Mouse (Mus musculus): ENCODE measurements around the gene Ubald1.

Ubald1 gene

DNA sequence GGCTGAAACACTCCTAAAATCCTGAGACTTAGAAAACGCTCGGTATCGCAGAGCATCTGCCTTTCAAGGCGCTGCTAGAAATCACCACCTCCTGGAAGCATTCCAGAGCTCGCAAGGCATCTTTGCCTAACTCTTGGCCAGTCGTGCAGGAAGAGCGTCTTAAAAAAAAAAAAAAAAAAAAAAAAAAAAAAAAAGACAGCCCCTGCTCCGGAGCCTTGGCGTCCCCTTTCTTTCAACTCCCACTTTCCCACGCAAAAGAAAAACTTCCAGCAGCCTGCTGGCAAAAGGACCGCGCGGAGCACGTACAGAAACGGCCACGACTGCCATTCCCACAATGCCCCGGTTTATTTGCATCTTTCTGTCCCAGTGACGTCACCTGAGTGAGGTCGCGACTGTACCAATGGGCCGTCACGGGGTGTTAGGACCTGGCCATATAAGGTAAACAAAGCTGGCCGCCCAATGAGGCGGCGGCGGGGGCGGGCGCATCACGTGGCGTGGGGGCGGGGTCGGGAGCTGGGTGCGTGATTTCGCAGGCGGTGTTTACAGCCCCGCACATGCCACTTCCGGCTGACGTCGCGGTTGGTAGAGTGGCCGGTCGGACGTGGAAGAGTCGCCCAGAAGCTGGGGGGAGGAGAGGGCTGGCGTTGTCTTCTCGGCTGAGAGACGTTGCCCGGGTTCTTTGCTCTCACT lies at the start of gene Ubald1:
Gene Ubald1 (minus strand): TSS at position 180 of the 690 bp plus-strand sequence.
- DNase-seq (ENCODE audit: low spot score in 2 of 2): peak; percentile 99 to 100

DNA sequence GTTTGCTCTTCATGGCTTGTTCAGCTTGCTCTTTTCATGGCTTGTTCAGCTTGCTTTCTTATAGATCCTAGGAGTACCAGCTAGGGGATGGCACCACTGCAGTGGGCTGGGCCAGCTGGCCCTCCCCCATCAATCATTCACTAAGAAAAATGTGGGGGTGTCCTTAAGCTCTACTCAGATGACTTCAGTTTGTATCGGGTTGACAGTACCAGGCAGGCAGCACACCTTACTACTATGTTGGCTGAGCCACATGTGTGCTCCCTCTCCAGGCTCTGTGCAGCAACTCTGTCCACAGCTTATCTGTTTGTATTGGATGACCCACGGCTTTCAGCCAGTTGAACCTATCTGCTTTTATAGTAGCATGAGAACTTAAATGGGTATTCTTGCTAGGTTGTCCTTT lies 48.4 kb upstream of the Ubald1 start:
- no peak for DNase-seq (ENCODE audit: low spot score in 2 of 2)

- DNase-seq (ENCODE audit: low spot score in 2 of 2): no peak
Observed at GRCm38 (mm10) chr16:4927967-4928366, 47.9 kb upstream of the Ubald1 start.

GRCm38 (mm10) chr16:4923996-4924395 lies 43.9 kb upstream of the Ubald1 start:
- DNase-seq (ENCODE audit: low spot score in 2 of 2): no peak

- DNase-seq (ENCODE audit: low spot score in 2 of 2): no peak
Observed at GRCm38 (mm10) chr16:4922481-4922880, 42.4 kb upstream of the Ubald1 start.

DNA sequence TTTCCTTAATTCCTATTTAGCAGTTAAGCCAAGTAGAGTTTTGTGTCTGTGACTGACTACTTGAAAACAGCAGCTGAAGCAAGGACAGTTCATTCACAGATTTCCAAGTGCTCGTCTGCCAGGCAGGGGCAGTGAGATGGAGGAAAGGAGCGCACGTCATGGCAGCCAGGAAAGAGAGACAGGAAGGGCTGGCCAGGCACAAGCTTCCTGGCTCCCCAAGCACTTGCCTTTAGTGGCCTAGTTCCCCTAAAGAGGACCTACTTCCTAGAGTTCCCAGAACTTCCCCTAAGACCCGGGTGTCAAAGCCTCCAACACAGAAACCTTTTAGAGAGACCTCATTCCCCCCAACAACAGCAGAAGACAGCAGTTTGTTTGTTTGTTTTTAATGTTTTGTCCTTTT lies 40.4 kb upstream of the Ubald1 start:
- no peak for DNase-seq (ENCODE audit: low spot score in 2 of 2)

- DNase-seq (ENCODE audit: low spot score in 2 of 2): no peak
Observed at GRCm38 (mm10) chr16:4916608-4917007, 36.5 kb upstream of the Ubald1 start.

- DNase-seq (ENCODE audit: low spot score in 2 of 2): no peak
Observed at GRCm38 (mm10) chr16:4915931-4916330, 35.8 kb upstream of the Ubald1 start.

DNA sequence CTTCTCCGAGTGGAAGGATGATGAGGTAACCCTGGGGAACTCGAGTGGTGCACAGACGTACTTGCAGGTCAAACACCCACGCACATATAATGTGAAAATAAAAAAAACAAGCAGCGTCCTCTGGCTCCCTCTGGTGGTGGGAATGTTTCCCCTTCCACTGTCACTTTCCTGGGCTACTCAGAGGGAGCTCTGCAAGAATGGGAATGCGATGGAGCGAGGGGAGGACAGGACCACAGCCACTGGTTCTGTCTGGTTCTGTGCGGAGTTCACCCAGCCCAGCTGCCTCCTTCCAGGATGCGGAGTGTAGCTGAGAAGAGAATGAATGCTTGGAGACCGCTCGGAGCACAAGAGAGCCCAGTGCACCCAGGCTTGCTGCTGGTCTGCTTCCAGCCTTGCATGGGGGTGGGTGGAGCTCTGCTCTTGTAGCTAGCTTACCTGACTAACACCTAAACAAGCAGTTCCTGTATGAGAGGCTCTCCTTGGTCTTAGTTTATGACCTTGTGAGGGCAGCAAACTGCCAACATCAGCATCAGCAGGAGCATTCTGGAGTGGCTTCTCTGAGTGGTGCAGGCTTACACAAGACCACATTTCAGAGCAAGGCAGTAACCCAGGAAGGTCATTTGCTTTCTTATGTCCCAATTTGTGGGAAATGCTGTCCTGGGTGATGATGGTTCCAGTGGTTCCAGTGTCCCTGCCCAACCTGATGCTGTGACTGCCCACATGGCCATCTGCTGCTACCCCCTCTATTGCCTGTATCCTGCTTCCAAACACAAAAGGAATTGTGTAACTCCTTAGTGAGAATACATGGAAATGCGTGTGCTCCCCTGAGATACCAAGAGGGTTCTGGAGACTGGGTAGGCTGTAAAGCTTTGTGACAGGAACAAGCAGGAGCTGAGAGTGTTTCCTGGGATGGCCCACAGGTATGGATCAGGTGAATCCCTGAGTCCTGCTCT lies 33.9 kb upstream of the Ubald1 start:
- DNase-seq (ENCODE audit: low spot score in 2 of 2): peak; percentile 84 to 86

GRCm38 (mm10) chr16:4912907-4913782 lies 33.0 kb upstream of the Ubald1 start:
- peak in 1 of 2 experiments; percentile 26 for DNase-seq (ENCODE audit: low spot score in 2 of 2)

DNA sequence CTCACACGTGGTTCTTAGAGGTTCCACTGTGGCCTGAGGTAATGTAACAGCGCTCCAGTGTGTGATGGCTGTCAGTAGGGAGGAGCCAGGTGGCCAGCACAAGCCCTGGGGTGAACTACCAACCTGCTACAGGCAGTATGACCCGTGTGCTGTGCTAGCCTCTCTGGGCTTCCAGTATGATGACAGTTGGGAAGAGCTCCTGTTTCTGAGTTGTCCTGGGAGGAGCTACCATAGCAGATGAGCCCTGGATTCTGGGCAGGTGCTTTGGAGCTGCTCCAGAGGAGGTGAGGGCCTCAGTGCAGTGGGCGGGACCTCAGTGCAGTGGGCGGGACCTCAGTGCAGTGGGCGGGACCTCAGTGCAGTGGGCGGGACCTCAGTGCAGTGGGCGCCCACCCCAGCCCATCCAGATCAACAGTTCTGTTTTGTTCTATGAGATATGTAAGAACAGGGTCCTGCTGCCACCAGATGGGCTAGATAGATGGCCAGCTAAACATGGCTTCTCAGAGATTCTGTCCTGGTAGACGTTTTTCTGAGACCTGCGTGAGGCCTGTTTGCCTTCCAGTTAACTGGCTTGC lies 32.0 kb upstream of the Ubald1 start:
- DNase-seq (ENCODE audit: low spot score in 2 of 2): no peak

GRCm38 (mm10) chr16:4910758-4911157 lies 30.6 kb upstream of the Ubald1 start:
- DNase-seq (ENCODE audit: low spot score in 2 of 2): no peak

DNA sequence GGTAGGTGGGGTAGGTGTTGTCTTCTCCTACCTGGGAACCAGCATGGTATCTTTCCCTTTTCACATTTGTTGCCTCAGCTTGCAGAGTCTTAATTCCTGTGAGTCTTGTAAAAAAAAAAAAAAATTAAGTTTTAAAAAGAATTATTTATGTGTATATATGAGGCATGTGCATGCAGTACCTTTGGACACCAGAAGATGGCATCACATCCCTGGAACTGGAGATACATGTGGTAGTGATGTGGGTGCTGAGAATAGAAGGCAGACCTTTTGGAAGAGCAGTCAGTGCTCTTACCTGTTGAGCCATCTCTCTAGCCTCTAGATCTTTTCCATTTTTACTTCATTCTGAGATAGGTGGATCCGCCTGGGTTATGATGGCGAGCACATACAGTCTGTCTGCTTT lies 29.6 kb upstream of the Ubald1 start:
- DNase-seq (ENCODE audit: low spot score in 2 of 2): no peak

- no peak for DNase-seq (ENCODE audit: low spot score in 2 of 2)
Observed at GRCm38 (mm10) chr16:4907972-4908371, 27.9 kb upstream of the Ubald1 start.

DNA sequence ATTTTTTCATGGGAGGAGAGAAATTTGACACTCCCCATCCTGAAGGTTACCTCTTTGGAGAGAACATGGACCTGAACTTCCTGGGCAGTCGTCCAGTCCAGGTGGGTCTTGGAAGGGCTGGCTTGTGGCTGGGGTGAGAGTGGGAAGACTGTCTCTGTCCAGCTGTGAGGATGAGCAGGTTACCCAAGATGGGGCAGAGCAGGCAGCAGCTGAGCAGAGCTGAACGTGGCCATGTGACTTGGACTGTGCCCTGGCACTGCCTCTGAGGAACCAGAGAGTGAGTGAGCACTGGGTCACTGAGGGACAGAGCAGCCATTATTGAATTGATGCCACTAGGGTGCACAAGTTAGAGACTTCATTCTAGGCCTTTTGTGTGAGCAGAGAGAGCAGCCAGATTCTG lies 27.3 kb upstream of the Ubald1 start:
- no peak for DNase-seq (ENCODE audit: low spot score in 2 of 2)

GRCm38 (mm10) chr16:4906559-4906958 lies 26.4 kb upstream of the Ubald1 start:
- no peak for DNase-seq (ENCODE audit: low spot score in 2 of 2)

DNA sequence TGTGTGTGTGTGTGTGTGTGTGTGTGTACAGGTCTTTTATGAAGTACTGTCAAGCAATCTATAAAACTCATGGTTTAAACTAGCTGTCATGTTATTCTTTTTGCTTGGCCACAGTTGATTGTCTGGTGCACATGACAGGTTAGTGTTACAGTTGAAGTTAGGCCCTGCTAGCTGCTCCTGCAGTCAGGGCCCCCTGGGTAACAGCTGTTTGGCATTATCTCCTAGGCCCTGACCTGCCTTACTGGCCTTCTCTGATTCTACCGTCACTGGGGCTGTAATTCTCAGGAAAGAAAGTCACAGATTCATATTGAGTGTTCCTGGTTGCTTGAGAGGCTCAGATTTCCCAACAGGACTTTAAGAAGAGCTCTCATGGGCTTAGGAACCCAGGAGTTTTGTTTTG lies 25.5 kb upstream of the Ubald1 start:
- DNase-seq (ENCODE audit: low spot score in 2 of 2): no peak

GRCm38 (mm10) chr16:4904878-4905277 lies 24.8 kb upstream of the Ubald1 start:
- DNase-seq (ENCODE audit: low spot score in 2 of 2): no peak

DNA sequence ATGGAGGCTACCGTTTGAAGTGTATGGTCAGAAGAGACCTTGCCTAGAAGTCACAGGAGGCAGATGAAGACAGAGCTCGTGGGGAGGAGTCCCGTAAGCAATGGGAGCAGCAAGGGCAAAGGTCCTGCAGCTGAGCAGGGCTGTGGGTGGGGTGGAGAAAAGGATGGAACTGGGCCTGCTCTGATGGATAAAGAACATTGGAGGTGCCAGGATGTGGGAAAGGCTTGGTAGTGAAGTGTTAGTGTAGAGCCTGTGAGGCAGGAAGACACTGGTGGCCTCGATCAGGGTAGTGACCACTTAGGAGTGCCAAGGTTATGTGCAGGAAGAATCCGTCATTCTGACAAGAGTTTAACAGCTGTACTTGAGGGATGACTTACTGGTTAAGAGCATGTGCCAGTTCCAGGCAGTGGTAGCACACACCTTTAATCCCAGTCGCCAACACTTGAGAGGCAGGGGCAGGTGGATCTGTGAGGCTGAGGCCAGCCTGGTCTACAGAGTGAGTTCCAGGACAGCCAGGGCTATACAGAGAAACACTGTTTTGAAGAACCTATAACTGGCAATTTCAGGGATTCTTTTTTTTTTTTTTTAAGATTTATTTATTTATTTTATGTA lies 23.5 kb upstream of the Ubald1 start:
- DNase-seq (ENCODE audit: low spot score in 2 of 2): no peak

GRCm38 (mm10) chr16:4902390-4902789 lies 22.3 kb upstream of the Ubald1 start:
- no peak for DNase-seq (ENCODE audit: low spot score in 2 of 2)

DNA sequence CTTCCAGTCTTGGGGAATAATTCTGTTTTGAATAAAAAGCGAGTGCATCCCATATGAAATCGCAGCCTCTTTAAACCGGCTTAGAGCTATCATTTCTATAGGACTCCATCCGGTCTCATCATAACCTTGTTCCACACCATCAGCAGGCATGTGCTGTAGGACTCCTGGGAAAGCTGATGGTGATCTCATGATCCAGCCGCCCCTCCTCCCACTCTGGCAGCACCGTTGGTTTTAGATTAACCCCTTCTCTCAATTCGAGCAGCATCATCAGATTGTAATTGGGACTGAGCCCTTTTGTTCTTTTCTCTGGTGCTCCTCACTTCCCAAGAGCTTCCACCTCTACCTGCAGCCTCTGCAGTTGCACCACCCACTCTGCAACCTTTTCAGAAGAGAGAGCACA lies 21.1 kb upstream of the Ubald1 start:
- no peak for DNase-seq (ENCODE audit: low spot score in 2 of 2)

Data from right cerebral cortex, postnatal 10 days (tissue).